Mouse (Mus musculus): ENCODE results near the gene Wdr83os. TPM values are rescaled to one million over a fixed set of nuclear protein-coding genes. Genes with fewer than 3 reads are reported as not detected.

Wdr83os gene
- polyA plus RNA-seq, 1 experiment from 2014 or later = 156 TPM

GRCm38 (mm10) chr8:85067982-85068381, 12.6 kb upstream of the Wdr83os start, which contains the start of gene Gm5741:
Gene Gm5741 (minus strand): TSS chr8:85067982.
- H3K9me3 ChIP-seq (ENCODE audit: control insufficient read depth, low read length) = no peaks in the 10 kb centered on the region
- ATAC-seq (replicated peaks; ENCODE audit: low FRiP score, low TSS enrichment, low read depth) = no peak

GRCm38 (mm10) chr8:85071041-85071440, 9.5 kb upstream of the Wdr83os start:
- DNase-seq (ENCODE audit: low spot score) (no peak), ATAC-seq (replicated peaks; ENCODE audit: low FRiP score, low TSS enrichment, low read depth) (no peak)
- no peaks in the 10 kb centered on the region for H3K9me3 ChIP-seq (ENCODE audit: control insufficient read depth, low read length)
- H3K4me2 ChIP-seq (ENCODE audit: low read length) = peak overlapping the region; percentile 79
- peak overlapping the region; percentile 93 for H3K9ac ChIP-seq (ENCODE audit: low read length)
- H3K27ac ChIP-seq (ENCODE audit: low read depth) = peak overlapping the region; percentile 97
- WGBS = 85% methylated on average over 5 of the region's 5 CpGs
- H3K4me3 ChIP-seq (ENCODE audit: low read depth, low read length) = peak overlapping the region; percentile 94
- H3K27me3 ChIP-seq (replicated peaks; ENCODE audit: control insufficient read depth, insufficient read depth, low read length) = no peaks in the 10 kb centered on the region
- peaks cover 35% of the 10 kb centered on the region for H3K36me3 ChIP-seq (ENCODE audit: control insufficient read depth, insufficient read depth, low read length)
- H3K4me1 ChIP-seq (replicated peaks; ENCODE audit: control insufficient read depth, insufficient read depth, low read length) = no peaks in the 10 kb centered on the region; the same call in 1 of the 2 replicates

More at GRCm38 (mm10) chr8:85067982-85068381, 12.6 kb upstream of the Wdr83os start, which contains the start of gene Gm5741:
- Histone ChIP-seq H3K27me3 (replicated peaks; ENCODE audit: control insufficient read depth, insufficient read depth, low read length) (no peaks in the 10 kb centered on the region), H3K4me2 (ENCODE audit: low read length) (no peak within 1 kb of the TSS), H3K4me1 (replicated peaks; ENCODE audit: control insufficient read depth, insufficient read depth, low read length) (no peaks in the 10 kb centered on the region; the same call in 1 of the 2 replicates), H3K36me3 (ENCODE audit: control insufficient read depth, insufficient read depth, low read length) (peaks cover 19% of the 10 kb centered on the region; the same call in 1 of the 2 replicates), H3K27ac (ENCODE audit: low read depth) (no peak within 1 kb of the TSS), H3K9ac (ENCODE audit: low read length) (no peak within 1 kb of the TSS), H3K4me3 (ENCODE audit: low read depth, low read length) (no peak within 1 kb of the TSS)
- DNase-seq (ENCODE audit: low spot score) = no peak

GRCm38 (mm10) chr8:85071514-85072281, 8.8 kb upstream of the Wdr83os start, which contains the start of gene Dhps:
Gene Dhps (plus strand): TSS chr8:85071757.
- Histone ChIP-seq H3K9ac (ENCODE audit: low read length) (peak within 1 kb of the TSS; percentile 93), H3K4me1 (replicated peaks; ENCODE audit: control insufficient read depth, insufficient read depth, low read length) (no peaks in the 10 kb centered on the region; the same call in 1 of the 2 replicates), H3K4me3 (ENCODE audit: low read depth, low read length) (peak within 1 kb of the TSS; percentile 94), H3K27me3 (replicated peaks; ENCODE audit: control insufficient read depth, insufficient read depth, low read length) (no peaks in the 10 kb centered on the region), H3K36me3 (ENCODE audit: control insufficient read depth, insufficient read depth, low read length) (peaks cover 35% of the 10 kb centered on the region), H3K27ac (ENCODE audit: low read depth) (peak within 1 kb of the TSS; percentile 97), H3K4me2 (ENCODE audit: low read length) (peak within 1 kb of the TSS; percentile 79), H3K9me3 (ENCODE audit: control insufficient read depth, low read length) (no peaks in the 10 kb centered on the region)
- WGBS = under 1% methylated on average over 68 of the region's 68 CpGs
- DNase-seq (ENCODE audit: low spot score) (peak; percentile 93), ATAC-seq (replicated peaks; ENCODE audit: low FRiP score, low TSS enrichment, low read depth) (peak; percentile 84)

GRCm38 (mm10) chr8:85072364-85072929, 8.1 kb upstream of the Wdr83os start:
- WGBS = 36% methylated on average over 9 of the region's 9 CpGs
- H3K4me3 ChIP-seq (ENCODE audit: low read depth, low read length) = peak overlapping the region; percentile 94
- peak overlapping the region; percentile 79 for H3K4me2 ChIP-seq (ENCODE audit: low read length)
- H3K27me3 ChIP-seq (replicated peaks; ENCODE audit: control insufficient read depth, insufficient read depth, low read length) = no peaks in the 10 kb centered on the region
- peaks cover 36% of the 10 kb centered on the region for H3K36me3 ChIP-seq (ENCODE audit: control insufficient read depth, insufficient read depth, low read length)
- DNase-seq (ENCODE audit: low spot score) = no peak
- no peaks in the 10 kb centered on the region; the same call in 1 of the 2 replicates for H3K4me1 ChIP-seq (replicated peaks; ENCODE audit: control insufficient read depth, insufficient read depth, low read length)
- ATAC-seq (replicated peaks; ENCODE audit: low FRiP score, low TSS enrichment, low read depth) = no peak
- peak overlapping the region; percentile 93 for H3K9ac ChIP-seq (ENCODE audit: low read length)
- H3K27ac ChIP-seq (ENCODE audit: low read depth) = peak overlapping the region; percentile 97; the same call in 1 of the 2 replicates
- no peaks in the 10 kb centered on the region for H3K9me3 ChIP-seq (ENCODE audit: control insufficient read depth, low read length)

GRCm38 (mm10) chr8:85073041-85073612, 7.4 kb upstream of the Wdr83os start:
- ATAC-seq (replicated peaks; ENCODE audit: low FRiP score, low TSS enrichment, low read depth) = no peak
- Histone ChIP-seq H3K4me2 (ENCODE audit: low read length) (no peak overlapping the region), H3K9ac (ENCODE audit: low read length) (no peak overlapping the region), H3K36me3 (ENCODE audit: control insufficient read depth, insufficient read depth, low read length) (peaks cover 41% of the 10 kb centered on the region), H3K9me3 (ENCODE audit: control insufficient read depth, low read length) (no peaks in the 10 kb centered on the region), H3K27ac (ENCODE audit: low read depth) (no peak overlapping the region), H3K27me3 (replicated peaks; ENCODE audit: control insufficient read depth, insufficient read depth, low read length) (no peaks in the 10 kb centered on the region), H3K4me1 (replicated peaks; ENCODE audit: control insufficient read depth, insufficient read depth, low read length) (no peaks in the 10 kb centered on the region; the same call in 1 of the 2 replicates), H3K4me3 (ENCODE audit: low read depth, low read length) (no peak overlapping the region)
- no peak for DNase-seq (ENCODE audit: low spot score)
- WGBS = 92% methylated on average over 15 of the region's 15 CpGs

- 68% methylated on average over 10 of the region's 10 CpGs for WGBS
- no peaks in the 10 kb centered on the region for H3K27me3 ChIP-seq (replicated peaks; ENCODE audit: control insufficient read depth, insufficient read depth, low read length)
- H3K9ac ChIP-seq (ENCODE audit: low read length) = no peak overlapping the region
- no peaks in the 10 kb centered on the region for H3K9me3 ChIP-seq (ENCODE audit: control insufficient read depth, low read length)
- no peak overlapping the region for H3K27ac ChIP-seq (ENCODE audit: low read depth)
- no peaks in the 10 kb centered on the region; the same call in 1 of the 2 replicates for H3K4me1 ChIP-seq (replicated peaks; ENCODE audit: control insufficient read depth, insufficient read depth, low read length)
- H3K4me3 ChIP-seq (ENCODE audit: low read depth, low read length) = no peak overlapping the region
- DNase-seq (ENCODE audit: low spot score) = no peak
- ATAC-seq (replicated peaks; ENCODE audit: low FRiP score, low TSS enrichment, low read depth) = no peak
- H3K4me2 ChIP-seq (ENCODE audit: low read length) = no peak overlapping the region
- peaks cover 52% of the 10 kb centered on the region for H3K36me3 ChIP-seq (ENCODE audit: control insufficient read depth, insufficient read depth, low read length)
Observed at GRCm38 (mm10) chr8:85074167-85074566, 6.4 kb upstream of the Wdr83os start.

GRCm38 (mm10) chr8:85074617-85075016, 5.9 kb upstream of the Wdr83os start:
- Histone ChIP-seq H3K4me2 (ENCODE audit: low read length) (no peak overlapping the region), H3K9me3 (ENCODE audit: control insufficient read depth, low read length) (no peaks in the 10 kb centered on the region), H3K9ac (ENCODE audit: low read length) (no peak overlapping the region), H3K27ac (ENCODE audit: low read depth) (no peak overlapping the region), H3K36me3 (ENCODE audit: control insufficient read depth, insufficient read depth, low read length) (peaks cover 54% of the 10 kb centered on the region), H3K27me3 (replicated peaks; ENCODE audit: control insufficient read depth, insufficient read depth, low read length) (no peaks in the 10 kb centered on the region), H3K4me1 (replicated peaks; ENCODE audit: control insufficient read depth, insufficient read depth, low read length) (peaks cover 2% of the 10 kb centered on the region), H3K4me3 (ENCODE audit: low read depth, low read length) (no peak overlapping the region)
- ATAC-seq (replicated peaks; ENCODE audit: low FRiP score, low TSS enrichment, low read depth) = no peak
- WGBS = 85% methylated on average over 10 of the region's 10 CpGs
- no peak for DNase-seq (ENCODE audit: low spot score)

GRCm38 (mm10) chr8:85076001-85076400, 4.5 kb upstream of the Wdr83os start:
- Histone ChIP-seq H3K4me3 (ENCODE audit: low read depth, low read length) (no peak overlapping the region), H3K27ac (ENCODE audit: low read depth) (no peak overlapping the region), H3K27me3 (replicated peaks; ENCODE audit: control insufficient read depth, insufficient read depth, low read length) (no peaks in the 10 kb centered on the region), H3K4me1 (replicated peaks; ENCODE audit: control insufficient read depth, insufficient read depth, low read length) (peaks cover 6% of the 10 kb centered on the region), H3K9me3 (ENCODE audit: control insufficient read depth, low read length) (no peaks in the 10 kb centered on the region), H3K9ac (ENCODE audit: low read length) (no peak overlapping the region), H3K36me3 (ENCODE audit: control insufficient read depth, insufficient read depth, low read length) (peaks cover 54% of the 10 kb centered on the region), H3K4me2 (ENCODE audit: low read length) (no peak overlapping the region)
- no peak for ATAC-seq (replicated peaks; ENCODE audit: low FRiP score, low TSS enrichment, low read depth)
- WGBS = 81% methylated on average over 9 of the region's 9 CpGs
- no peak for DNase-seq (ENCODE audit: low spot score)
